ENCODE assay signal across 30 mouse cellular contexts in the genomic region with DNA sequence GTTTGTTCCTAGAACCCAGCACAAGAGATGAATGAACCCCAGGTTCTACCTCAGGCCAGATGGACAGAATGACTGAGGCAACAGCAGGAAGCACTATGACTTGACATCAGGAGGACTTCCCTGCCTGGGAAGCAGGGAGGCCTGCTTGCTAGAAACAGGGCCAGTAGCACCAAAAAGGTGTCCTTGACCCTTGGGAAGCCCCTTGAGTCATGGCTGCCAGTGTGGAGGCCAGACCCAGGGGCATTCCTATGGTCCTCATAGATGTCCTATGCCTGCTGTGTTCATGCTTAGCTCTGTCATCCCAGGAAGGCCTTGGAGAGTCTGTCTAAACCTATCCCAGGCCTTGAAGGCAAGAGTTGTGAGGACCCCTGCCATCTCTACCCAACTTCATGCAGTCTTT. TPM values are rescaled to one million over a fixed set of nuclear protein-coding genes. Genes with fewer than 3 reads are reported as not detected.
DNase-seq lines count a peak whose midpoint lies in the region; ATAC-seq and TF ChIP-seq lines count a peak whose summit lies in the region.
"Had no signal": no experiment of that assay in that cellular context is flagged by ENCODE, and none has a peak within 500 bp of the region (broad histone marks: within the 10 kb centered on the region; RNA-seq: fewer than 3 reads in every experiment).

No protein-coding gene starts in this region.

- no peak overlapping the region for H3K9ac ChIP-seq in liver, embryonic 14.5 days (replicated peaks)
- H3K9ac ChIP-seq in liver, postnatal 0 days (replicated peaks), result no peak overlapping the region
- H3K9ac ChIP-seq in liver, embryonic 16.5 days (ENCODE audit: low read depth, low read length), result no peak overlapping the region
- H3K9ac ChIP-seq: embryonic facial prominence, embryonic 13.5 days; forebrain, embryonic 12.5 days; forebrain, embryonic 15.5 days; heart, embryonic 13.5 days; hindbrain, embryonic 14.5 days had no signal

- peaks cover 3% of the 10 kb centered on the region; the same call in 1 of the 2 replicates for H3K27me3 ChIP-seq in liver, embryonic 14.5 days (ENCODE audit: control insufficient read depth, insufficient read depth, low read length)
- H3K27me3 ChIP-seq in liver, postnatal 0 days (ENCODE audit: insufficient read depth, low read length), result no peaks in the 10 kb centered on the region
- peaks cover 3% of the 10 kb centered on the region for H3K27me3 ChIP-seq in liver, embryonic 16.5 days (ENCODE audit: control insufficient read depth, insufficient read depth, low read depth, low read length)
- H3K27me3 ChIP-seq: Patski had no signal

- no peak overlapping the region for H3K4me3 ChIP-seq in liver, embryonic 14.5 days (ENCODE audit: insufficient read depth in 1 of 2, low read depth in 2 of 2, low read length in 2 of 2)
- no peak overlapping the region for H3K4me3 ChIP-seq in liver, postnatal 0 days (ENCODE audit: low read depth, low read length)
- H3K4me3 ChIP-seq in liver, embryonic 16.5 days (ENCODE audit: low read depth, low read length), result no peak overlapping the region
- H3K4me3 ChIP-seq: embryonic facial prominence, embryonic 10.5 days; embryonic facial prominence, embryonic 13.5 days; erythroblast, embryonic 14.5 days; forebrain, embryonic 12.5 days; forebrain, embryonic 15.5 days; heart, adult 2 months; heart, embryonic 10.5 days; heart, embryonic 13.5 days had no signal

- no peak overlapping the region for H3K4me2 ChIP-seq in liver, embryonic 14.5 days (ENCODE audit: low read depth)
- H3K4me2 ChIP-seq in liver, postnatal 0 days (ENCODE audit: low read depth, low read length), result no peak overlapping the region
- H3K4me2 ChIP-seq in liver, embryonic 16.5 days (ENCODE audit: low read depth, low read length), result no peak overlapping the region
- H3K4me2 ChIP-seq: embryonic facial prominence, embryonic 13.5 days; forebrain, embryonic 12.5 days; forebrain, embryonic 15.5 days; heart, embryonic 13.5 days; hindbrain, embryonic 14.5 days had no signal

- TF ChIP-seq EP300 in liver, embryonic 14.5 days (IDR thresholded peaks at IDR 0.05; ENCODE audit: low read depth), result no peak
- no peak for TF ChIP-seq EP300 in liver, postnatal 0 days (IDR thresholded peaks at IDR 0.05; ENCODE audit: low read depth)

- peak overlapping the region; percentile 55 for H3K27ac ChIP-seq in liver, embryonic 14.5 days
- H3K27ac ChIP-seq in liver, postnatal 0 days (ENCODE audit: low read depth), result no peak overlapping the region
- peak overlapping the region; percentile 32; the same call in 1 of the 2 replicates for H3K27ac ChIP-seq in liver, embryonic 16.5 days (ENCODE audit: low read length)
- H3K27ac ChIP-seq: embryonic facial prominence, embryonic 10.5 days; embryonic facial prominence, embryonic 13.5 days; forebrain, embryonic 12.5 days; forebrain, embryonic 15.5 days; heart, adult 2 months; heart, embryonic 10.5 days; heart, embryonic 13.5 days; hindbrain, embryonic 14.5 days; hindbrain, postnatal 0 days had no signal

- peak; percentile 3 for DNase-seq in kidney, adult 11 months
- no peak for DNase-seq in kidney, postnatal 10 days
- DNase-seq in liver, embryonic 14.5 days (ENCODE audit: low read depth in 3 of 3, low spot score in 3 of 3), result no peak
- DNase-seq in liver, postnatal 0 days, result no peak
- no peak for DNase-seq in spleen, adult 18-20 months
- DNase-seq: B cell, adult 2 months; cerebellum, adult 11-12 months; cerebellum, adult 8-10 months; cerebellum, postnatal 36 days; embryo, embryonic 11 days; gastrocnemius, postnatal 10 days; gastrocnemius, postnatal 36 days; heart, adult 2 months; heart, postnatal 14 days had no signal

- H3K9me3 ChIP-seq in liver, embryonic 14.5 days (ENCODE audit: control insufficient read depth, low read length), result no peaks in the 10 kb centered on the region
- H3K9me3 ChIP-seq in liver, postnatal 0 days (ENCODE audit: low read length), result no peaks in the 10 kb centered on the region
- H3K9me3 ChIP-seq in liver, embryonic 16.5 days (replicated peaks; ENCODE audit: control insufficient read depth, low read length), result no peaks in the 10 kb centered on the region
- H3K9me3 ChIP-seq: embryonic facial prominence, embryonic 10.5 days; embryonic facial prominence, embryonic 13.5 days; forebrain, embryonic 12.5 days; forebrain, embryonic 15.5 days; G1E; heart, embryonic 10.5 days; heart, embryonic 13.5 days had no signal

- H3K4me1 ChIP-seq in liver, embryonic 14.5 days (replicated peaks; ENCODE audit: control insufficient read depth in 2 of 2, insufficient read depth in 2 of 2, low read length in 1 of 2), result peaks cover 23 to 47% of the 10 kb centered on the region in 2 experiments
- peaks cover 20% of the 10 kb centered on the region for H3K4me1 ChIP-seq in liver, postnatal 0 days (ENCODE audit: insufficient read depth)
- peaks cover 58% of the 10 kb centered on the region for H3K4me1 ChIP-seq in liver, embryonic 16.5 days (ENCODE audit: control insufficient read depth, low read depth, low read length)
- H3K4me1 ChIP-seq: embryonic facial prominence, embryonic 13.5 days; forebrain, embryonic 12.5 days; forebrain, embryonic 15.5 days had no signal

- no peaks in the 10 kb centered on the region for H3K36me3 ChIP-seq in liver, embryonic 14.5 days (replicated peaks; ENCODE audit: control insufficient read depth, insufficient read depth, low read depth)
- no peaks in the 10 kb centered on the region; the same call in 1 of the 2 replicates for H3K36me3 ChIP-seq in liver, postnatal 0 days (replicated peaks; ENCODE audit: insufficient read depth, low read length)
- no peaks in the 10 kb centered on the region for H3K36me3 ChIP-seq in liver, embryonic 16.5 days (ENCODE audit: control insufficient read depth, insufficient read depth)
- H3K36me3 ChIP-seq: forebrain, embryonic 15.5 days had no signal

- no peak for TF ChIP-seq CTCF in liver, embryonic 14.5 days (IDR thresholded peaks at IDR 0.05; ENCODE audit: low read depth)
- no peak for TF ChIP-seq CTCF in liver, postnatal 0 days (IDR thresholded peaks at IDR 0.05; ENCODE audit: low read depth)

- ATAC-seq in liver, embryonic 14.5 days (ENCODE audit: insufficient read depth), result no peak
- ATAC-seq in liver, postnatal 0 days, result no peak
- ATAC-seq in liver, embryonic 16.5 days (ENCODE audit: low read depth), result no peak
- ATAC-seq: forebrain, embryonic 15.5 days; hindbrain, postnatal 0 days; Patski had no signal

RNA-seq across cellular contexts. Expression of a gene that starts 3.3 kb away (rescaled TPM):
- 0.75 TPM in 2 replicates for polyA plus RNA-seq in liver, embryonic 14.5 days (2012; rRNA removed)
- 0.90 and 1.2 TPM in 2 replicates for polyA plus RNA-seq in liver, embryonic 14.5 days (2014; fragmentation: Nextera tagmentation; extraction: Ambion mirVana)
- 3.0 and 3.2 TPM in 2 replicates for polyA plus RNA-seq in liver, postnatal 0 days (2015; fragmentation: Nextera tagmentation; extraction: Ambion mirVana)
- 0.95 and 1.7 TPM in 2 replicates for polyA plus RNA-seq in liver, embryonic 16.5 days (2015; fragmentation: Nextera tagmentation; extraction: Ambion mirVana)
- polyA plus RNA-seq: hindbrain, embryonic 14.5 days; Patski had no signal

RNA-seq across cellular contexts. Expression of a gene that starts 9.8 kb away (rescaled TPM):
- not detected in 2 replicates for polyA plus RNA-seq in liver, embryonic 14.5 days (2012; rRNA removed)
- polyA plus RNA-seq in liver, embryonic 14.5 days (2014; fragmentation: Nextera tagmentation; extraction: Ambion mirVana), result not detected in 2 replicates
- polyA plus RNA-seq in liver, postnatal 0 days (2015; fragmentation: Nextera tagmentation; extraction: Ambion mirVana), result not detected in 2 replicates
- polyA plus RNA-seq in liver, embryonic 16.5 days (2015; fragmentation: Nextera tagmentation; extraction: Ambion mirVana), result 0.14 TPM in 1 of 2 replicates, not detected in the other
- polyA plus RNA-seq: brain, embryonic 14.5 days; cortical plate, adult 2 months; embryonic facial prominence, embryonic 10.5 days; erythroblast, embryonic 14.5 days; forebrain, embryonic 12.5 days; forebrain, embryonic 15.5 days; G1E; heart, adult 2 months; heart, embryonic 10.5 days; heart, embryonic 13.5 days; heart, embryonic 16.5 days; hindbrain, embryonic 11.5 days; hindbrain, postnatal 0 days; Patski had no signal

RNA-seq across cellular contexts. Expression of a gene that starts 10.2 kb away (rescaled TPM):
- polyA plus RNA-seq in liver, embryonic 14.5 days (2012; rRNA removed), result 34.5 and 41.9 TPM in 2 replicates
- 46.5 and 56.0 TPM in 2 replicates for polyA plus RNA-seq in liver, embryonic 14.5 days (2014; fragmentation: Nextera tagmentation; extraction: Ambion mirVana)
- 28.8 and 29.1 TPM in 2 replicates for polyA plus RNA-seq in liver, postnatal 0 days (2015; fragmentation: Nextera tagmentation; extraction: Ambion mirVana)
- polyA plus RNA-seq in liver, embryonic 16.5 days (2015; fragmentation: Nextera tagmentation; extraction: Ambion mirVana), result 35.6 and 37.7 TPM in 2 replicates

RNA-seq across cellular contexts. Expression of a gene that starts 25.1 kb away (rescaled TPM):
- 21.6 and 23.0 TPM in 2 replicates for polyA plus RNA-seq in liver, embryonic 14.5 days (2012; rRNA removed)
- polyA plus RNA-seq in liver, embryonic 14.5 days (2014; fragmentation: Nextera tagmentation; extraction: Ambion mirVana), result 20.7 and 22.7 TPM in 2 replicates
- polyA plus RNA-seq in liver, postnatal 0 days (2015; fragmentation: Nextera tagmentation; extraction: Ambion mirVana), result 15.7 and 19.1 TPM in 2 replicates
- 43.3 and 44.6 TPM in 2 replicates for polyA plus RNA-seq in liver, embryonic 16.5 days (2015; fragmentation: Nextera tagmentation; extraction: Ambion mirVana)

RNA-seq across cellular contexts. Expression of a gene that starts 41.0 kb away (rescaled TPM):
- polyA plus RNA-seq in liver, embryonic 14.5 days (2012; rRNA removed), result 12.1 and 14.5 TPM in 2 replicates
- polyA plus RNA-seq in liver, embryonic 14.5 days (2014; fragmentation: Nextera tagmentation; extraction: Ambion mirVana), result 13.5 and 17.5 TPM in 2 replicates
- 5.6 and 6.4 TPM in 2 replicates for polyA plus RNA-seq in liver, postnatal 0 days (2015; fragmentation: Nextera tagmentation; extraction: Ambion mirVana)
- 10.4 and 11.2 TPM in 2 replicates for polyA plus RNA-seq in liver, embryonic 16.5 days (2015; fragmentation: Nextera tagmentation; extraction: Ambion mirVana)
